Mouse (Mus musculus) hindlimb bud, embryonic 11.5 days (tissue): ENCODE results near the gene Pwp2.

ENCODE experiments used
- DNase-seq: peaks from one replicate; pipeline ENCODE4 v3.0.0-alpha.2; 2012; ENCODE audit warnings: low read depth, low spot score; ENCODE audit errors: extremely low spot score

Pwp2 gene

GRCm38 (mm10) chr10:78171581-78171980, 13.4 kb downstream of the Pwp2 start:
- DNase-seq, result no peak

GRCm38 (mm10) chr10:78171057-78171456, 13.9 kb downstream of the Pwp2 start:
- no peak for DNase-seq

- DNase-seq, result no peak
Observed at GRCm38 (mm10) chr10:78170445-78170844, 14.5 kb downstream of the Pwp2 start.

GRCm38 (mm10) chr10:78169281-78170042, 15.5 kb downstream of the Pwp2 start, which contains the start of gene D10Jhu81e:
D10Jhu81e (minus strand) TSS chr10:78169782.
- DNase-seq, result peak; percentile 89

GRCm38 (mm10) chr10:78168792-78169191, 16.2 kb downstream of the Pwp2 start:
- no peak for DNase-seq

GRCm38 (mm10) chr10:78167775-78168174, 17.2 kb downstream of the Pwp2 start:
- DNase-seq, result no peak

GRCm38 (mm10) chr10:78167333-78167732, 17.6 kb downstream of the Pwp2 start:
- DNase-seq, result no peak

- no peak for DNase-seq
Observed at GRCm38 (mm10) chr10:78165256-78166005, 19.5 kb downstream of the Pwp2 start.

- no peak for DNase-seq
Observed at GRCm38 (mm10) chr10:78164786-78165185, 20.2 kb downstream of the Pwp2 start.

- DNase-seq, result no peak
Observed at GRCm38 (mm10) chr10:78163923-78164322, 21.0 kb downstream of the Pwp2 start.

GRCm38 (mm10) chr10:78163241-78163640, 21.7 kb downstream of the Pwp2 start:
- no peak for DNase-seq

- DNase-seq, result no peak
Observed at GRCm38 (mm10) chr10:78162646-78163045, 22.3 kb downstream of the Pwp2 start.

GRCm38 (mm10) chr10:78161096-78161495, 23.9 kb downstream of the Pwp2 start:
- DNase-seq, result no peak

GRCm38 (mm10) chr10:78160369-78161095, 24.4 kb downstream of the Pwp2 start:
- DNase-seq, result no peak

- peak; percentile 77 for DNase-seq
Observed at GRCm38 (mm10) chr10:78159906-78160305, 25.0 kb downstream of the Pwp2 start.

GRCm38 (mm10) chr10:78159252-78159878, 25.6 kb downstream of the Pwp2 start:
- no peak for DNase-seq

GRCm38 (mm10) chr10:78158041-78158440, 26.9 kb downstream of the Pwp2 start:
- DNase-seq, result no peak

- no peak for DNase-seq
Observed at GRCm38 (mm10) chr10:78156926-78157325, 28.0 kb downstream of the Pwp2 start.

- no peak for DNase-seq
Observed at GRCm38 (mm10) chr10:78148834-78149766, 35.8 kb downstream of the Pwp2 start.

- no peak for DNase-seq
Observed at GRCm38 (mm10) chr10:78147908-78148441, 37.0 kb downstream of the Pwp2 start.
